Mouse (Mus musculus): ENCODE measurements around the gene Adprm.

GRCm38 (mm10) chr11:67047199-67047598 lies 5.2 kb downstream of the Adprm start:
- TF ChIP-seq CTCF (IDR thresholded peaks at IDR 0.05; ENCODE audit: borderline replicate concordance, insufficient read depth, low read length) = no peak
- TF ChIP-seq POLR2A (IDR thresholded peaks at IDR 0.05; ENCODE audit: low read depth, low read length) = no peak

Data from embryonic fibroblast, embryonic 13.5 days (primary cell).